Mouse (Mus musculus) kidney, adult 2 months (tissue): ENCODE data around the gene Fnip2. TPM values are rescaled to one million over a fixed set of nuclear protein-coding genes. Genes with fewer than 3 reads are reported as not detected.
A peak's percentile ranks its signal among the peaks of the same experiment; 100 is the strongest.

ENCODE experiments used
- DNase-seq: peaks from one replicate; pipeline ENCODE4 v3.0.0; 2021
- H3K27ac ChIP-seq: fragments of 200-500 bp; 2 replicates; pipeline ENCODE4 v1.5.1; 2012; ENCODE audit warnings: low read depth, low read length, control low read depth, inconsistent platforms; ENCODE audit not compliant: insufficient read depth
- H3K27me3 ChIP-seq: fragments of 200-500 bp; replicated peaks from 2 replicates; pipeline ENCODE4 v1.6.1; 2012; ENCODE audit warnings: mild to moderate bottlenecking, moderate library complexity, low read length, inconsistent platforms; ENCODE audit not compliant: control insufficient read depth, insufficient read depth
- H3K36me3 ChIP-seq: fragments of 200-500 bp; 2 replicates; pipeline ENCODE4 v1.6.1; 2012; ENCODE audit warnings: mild to moderate bottlenecking, moderate library complexity, low read length, inconsistent platforms; ENCODE audit not compliant: control insufficient read depth, insufficient read depth
- H3K4me1 ChIP-seq: fragments of 200-500 bp; 2 replicates; pipeline ENCODE4 v1.6.1; 2011; ENCODE audit warnings: low read length; ENCODE audit not compliant: control insufficient read depth, insufficient read depth
- H3K4me3 ChIP-seq: fragments of 200-500 bp; 2 replicates; pipeline ENCODE4 v1.5.1; 2011; ENCODE audit warnings: mild to moderate bottlenecking, low read depth, low read length, control low read depth; ENCODE audit not compliant: insufficient read depth
- CTCF ChIP-seq: fragments of 200-500 bp; conservative IDR thresholded peaks from 2 replicates; pipeline ENCODE4 v1.5.1; 2011; ENCODE audit warnings: low read depth, mild to moderate bottlenecking, control low read depth, low read length, moderate library complexity, mixed read lengths; ENCODE audit not compliant: insufficient read depth, insufficient read length
- POLR2A ChIP-seq: fragments of 200-500 bp; IDR thresholded peaks from one replicate; pipeline ENCODE4 v1.6.1; 2011; ENCODE audit warnings: low read depth, low read length, control low read depth
- WGBS: fragments of 180-500 bp; shearing (Covaris S2); methylation state at CpG from one replicate; pipeline ENCODE4 v1.1.7; 2018; 5-methylcytosine and 5-hydroxymethylcytosine counted together
- polyA plus RNA-seq: library from polyadenylated mRNA; depleted of rRNA; stranded (reverse); fragments of >200 nt; gene quantifications from 2 replicates; pipeline ENCODE4 v1.2.3, GENCODE M21; 2012

The Fnip2 gene
- polyA plus RNA-seq, 1 experiment = 18.9 TPM

- H3K27ac ChIP-seq = no peak overlapping the region
- no peaks in the 10 kb centered on the region for H3K27me3 ChIP-seq
- DNase-seq = no peak
- no peaks in the 10 kb centered on the region for H3K4me1 ChIP-seq
- TF ChIP-seq POLR2A = no peak
- TF ChIP-seq CTCF = no peak
- peaks cover 5% of the 10 kb centered on the region for H3K36me3 ChIP-seq
- 92% methylated on average over 8 of the region's 8 CpGs for WGBS
- H3K4me3 ChIP-seq = no peak overlapping the region
Observed at GRCm38 (mm10) chr3:79478400-79478799, 89.2 kb downstream of the Fnip2 start.

GRCm38 (mm10) chr3:79475980-79476379 lies 91.6 kb downstream of the Fnip2 start:
- H3K4me3 ChIP-seq = no peak overlapping the region
- DNase-seq = no peak
- no peaks in the 10 kb centered on the region for H3K27me3 ChIP-seq
- H3K4me1 ChIP-seq = no peaks in the 10 kb centered on the region
- WGBS = 69% methylated on average over 2 of the region's 2 CpGs
- H3K27ac ChIP-seq = no peak overlapping the region
- no peak for TF ChIP-seq CTCF
- TF ChIP-seq POLR2A = no peak
- peaks cover 8% of the 10 kb centered on the region for H3K36me3 ChIP-seq

DNA sequence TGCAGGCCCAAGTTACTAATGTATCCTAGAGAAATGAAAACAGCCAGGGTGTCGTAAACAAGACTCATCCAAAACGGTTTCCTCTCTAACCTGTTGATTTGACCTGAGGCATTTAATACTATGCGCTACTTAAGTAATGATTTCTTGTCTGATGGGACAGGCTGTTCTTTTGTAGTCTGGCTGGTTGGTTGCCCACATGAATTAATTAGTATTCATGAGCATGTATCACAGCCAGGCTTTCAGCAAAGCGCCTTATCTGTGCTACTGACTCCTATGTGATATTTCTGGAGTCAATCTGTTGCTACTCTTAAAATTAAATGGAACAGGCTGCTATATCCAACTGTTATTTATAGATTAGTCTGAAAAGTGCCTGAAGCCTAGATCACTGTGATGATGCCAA lies 92.7 kb downstream of the Fnip2 start:
- Histone ChIP-seq H3K27me3 (no peaks in the 10 kb centered on the region), H3K27ac (no peak overlapping the region), H3K4me3 (no peak overlapping the region), H3K4me1 (no peaks in the 10 kb centered on the region), H3K36me3 (peaks cover 8% of the 10 kb centered on the region)
- DNase-seq = peak; percentile 25
- TF ChIP-seq CTCF = no peak
- TF ChIP-seq POLR2A = no peak
- WGBS = 44% methylated on average over 4 of the region's 4 CpGs

GRCm38 (mm10) chr3:79472362-79472761 lies 95.2 kb downstream of the Fnip2 start:
- WGBS = 93% methylated on average over 5 of the region's 5 CpGs

DNA sequence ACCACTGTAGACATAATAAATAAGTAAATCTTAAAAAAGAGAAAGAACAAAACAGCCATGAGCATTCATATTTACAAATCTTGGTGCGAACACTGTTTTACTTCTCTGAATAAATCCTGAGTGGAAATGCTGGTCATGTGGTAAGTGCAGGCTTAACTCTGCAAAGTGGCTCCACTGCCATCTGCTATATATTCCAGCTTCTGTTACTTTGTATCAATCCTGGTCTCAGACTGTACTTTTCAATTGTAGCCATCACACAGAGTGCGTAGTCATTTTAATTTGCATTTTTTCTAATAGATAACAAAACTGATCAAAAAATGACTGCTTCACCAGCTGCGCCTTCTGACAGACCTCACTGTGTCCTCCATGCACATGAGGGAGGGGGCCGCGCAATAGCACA lies 98.2 kb downstream of the Fnip2 start:
- TF ChIP-seq CTCF (no peak), POLR2A (no peak)
- no peaks in the 10 kb centered on the region for H3K27me3 ChIP-seq
- DNase-seq = no peak
- 98% methylated on average over 5 of the region's 5 CpGs for WGBS
- no peak overlapping the region for H3K4me3 ChIP-seq
- no peaks in the 10 kb centered on the region for H3K4me1 ChIP-seq
- H3K36me3 ChIP-seq = peaks cover 11% of the 10 kb centered on the region
- no peak overlapping the region for H3K27ac ChIP-seq

More at GRCm38 (mm10) chr3:79472362-79472761, 95.2 kb downstream of the Fnip2 start:
- Histone ChIP-seq H3K27ac (no peak overlapping the region), H3K36me3 (peaks cover 13% of the 10 kb centered on the region), H3K4me1 (no peaks in the 10 kb centered on the region), H3K4me3 (no peak overlapping the region), H3K27me3 (no peaks in the 10 kb centered on the region)
- TF ChIP-seq CTCF = no peak
- no peak for TF ChIP-seq POLR2A
- no peak for DNase-seq

GRCm38 (mm10) chr3:79458651-79459275 lies 108.8 kb downstream of the Fnip2 start:
- H3K36me3 ChIP-seq = peaks cover 8% of the 10 kb centered on the region
- 89% methylated on average over 14 of the region's 14 CpGs for WGBS
- no peaks in the 10 kb centered on the region for H3K4me1 ChIP-seq
- no peak overlapping the region for H3K27ac ChIP-seq
- DNase-seq = no peak
- H3K27me3 ChIP-seq = no peaks in the 10 kb centered on the region
- no peak overlapping the region for H3K4me3 ChIP-seq
- TF ChIP-seq CTCF (no peak), POLR2A (no peak)

- no peaks in the 10 kb centered on the region for H3K27me3 ChIP-seq
- DNase-seq = no peak
- no peak overlapping the region for H3K27ac ChIP-seq
- peaks cover 7% of the 10 kb centered on the region for H3K36me3 ChIP-seq
- TF ChIP-seq CTCF = no peak
- TF ChIP-seq POLR2A = no peak
- WGBS = 48% methylated on average over 11 of the region's 11 CpGs
- H3K4me3 ChIP-seq = no peak overlapping the region
- H3K4me1 ChIP-seq = no peaks in the 10 kb centered on the region
Observed at GRCm38 (mm10) chr3:79455761-79456160, 111.8 kb downstream of the Fnip2 start.

DNA sequence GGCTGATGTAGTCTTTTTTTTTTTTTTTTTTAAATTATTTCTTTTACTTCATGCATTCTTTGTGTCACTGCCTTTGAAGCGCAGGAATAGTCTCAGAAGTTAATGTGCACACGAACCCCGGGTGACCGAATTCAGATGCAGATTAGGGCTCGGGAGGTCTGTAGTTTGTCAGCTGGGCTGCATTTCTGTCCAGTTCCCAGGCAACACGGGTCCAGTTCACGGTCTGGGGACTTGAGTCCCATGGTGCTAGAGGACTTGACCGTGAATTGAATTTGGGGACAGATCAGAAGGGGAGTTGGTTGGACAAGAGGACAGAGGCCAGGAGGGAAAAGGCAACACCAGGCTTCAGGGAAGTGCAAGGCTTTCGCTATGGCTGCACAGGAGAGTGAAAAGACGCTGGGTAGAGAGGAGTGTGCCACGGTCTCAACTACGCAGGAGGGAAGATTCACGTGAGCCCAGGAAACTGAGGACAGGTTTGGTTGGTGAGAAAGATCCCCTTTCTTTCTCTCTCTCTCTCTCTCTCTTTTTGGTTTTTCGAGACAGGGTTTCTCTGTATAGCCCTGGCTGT lies 114.8 kb downstream of the Fnip2 start:
- Histone ChIP-seq H3K4me1 (no peaks in the 10 kb centered on the region), H3K36me3 (no peaks in the 10 kb centered on the region), H3K27ac (no peak overlapping the region), H3K27me3 (no peaks in the 10 kb centered on the region), H3K4me3 (no peak overlapping the region)
- TF ChIP-seq CTCF (no peak), POLR2A (no peak)
- 75% methylated on average over 14 of the region's 14 CpGs for WGBS
- DNase-seq = no peak
